Mouse (Mus musculus): Measurements from ENCODE around the gene Sod3.

- TF ChIP-seq CTCF (conservative IDR thresholded peaks at IDR 0.05; ENCODE audit: insufficient read depth, insufficient read length, low read depth, low read length) (no peak), POLR2A (IDR thresholded peaks at IDR 0.05; ENCODE audit: low read depth, low read length) (no peak)
These were observed 7.3 kb downstream of the Sod3 start for GRCm38 (mm10) chr5:52370901-52371300.
